Mouse (Mus musculus): ENCODE results near the gene Fbln1.

DNA sequence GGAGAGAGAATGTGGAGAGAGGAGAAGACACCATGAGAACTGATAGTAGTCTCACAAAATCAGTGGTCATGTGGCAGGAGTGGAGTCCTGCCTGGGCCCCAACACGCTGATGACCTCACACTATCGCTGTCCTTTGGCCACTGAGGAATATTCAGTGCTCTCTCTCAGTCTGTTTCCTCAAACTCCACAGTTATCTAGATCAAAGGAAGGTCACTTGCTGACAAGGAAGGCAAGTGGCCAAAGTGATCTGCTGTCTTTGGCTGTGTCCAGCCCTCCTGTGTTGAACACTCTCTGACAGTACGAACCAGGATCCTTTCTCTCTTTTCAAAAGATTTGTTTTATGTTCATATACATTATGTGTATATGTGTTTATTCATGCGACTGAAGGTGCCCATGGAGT is 117.5 kb downstream of the Fbln1 start:
- TF ChIP-seq CTCF (IDR thresholded peaks at IDR 0.05; ENCODE audit: control insufficient read depth, insufficient read depth, insufficient replicate concordance, low read depth, low read length) (no peak), POLR2A (IDR thresholded peaks at IDR 0.05; ENCODE audit: control insufficient read depth, low read depth, low read length) (no peak)

Measured in testis, adult 2 months (tissue).